Mouse (Mus musculus) kidney, adult 8-10 months (tissue): ENCODE results near the gene Larp4.

Experiments
- DNase-seq, 2 experiments: peaks; one replicate each; pipeline ENCODE4 v3.0.0; 2022

Gene Larp4

DNA sequence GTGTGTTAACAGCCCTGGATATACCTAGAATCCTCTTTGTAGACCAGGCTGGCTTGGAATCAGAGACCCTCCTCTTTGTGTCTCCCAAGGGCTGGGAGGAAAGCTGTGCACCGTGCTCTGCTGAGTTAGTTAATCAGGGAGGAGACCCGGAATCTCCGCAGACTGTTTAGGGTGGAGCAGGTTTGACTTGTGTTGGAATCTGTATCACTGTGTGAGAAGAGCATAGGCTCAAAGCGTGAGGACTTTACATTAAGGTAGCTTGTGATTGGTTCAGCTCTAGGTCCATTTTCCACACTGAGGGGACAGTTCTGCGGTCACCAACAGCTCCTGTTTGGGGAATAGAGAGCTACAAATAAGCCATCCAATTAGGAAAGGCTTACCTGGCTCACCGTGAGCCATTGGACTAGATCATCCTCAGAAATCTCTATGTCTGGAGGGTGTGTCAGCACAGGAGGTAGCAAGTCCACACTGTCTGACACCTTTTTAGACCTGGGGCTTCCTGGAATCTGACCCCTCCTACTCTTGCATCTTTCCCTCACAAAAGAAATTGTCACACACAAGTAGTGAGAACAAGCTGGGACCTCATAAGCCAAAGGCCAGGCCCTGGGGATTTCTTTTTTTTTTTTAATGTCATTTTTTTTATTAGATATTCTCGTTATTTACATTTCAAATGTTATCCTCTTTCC, 89.9 kb downstream of the Larp4 start:
- DNase-seq, result no peak

DNA sequence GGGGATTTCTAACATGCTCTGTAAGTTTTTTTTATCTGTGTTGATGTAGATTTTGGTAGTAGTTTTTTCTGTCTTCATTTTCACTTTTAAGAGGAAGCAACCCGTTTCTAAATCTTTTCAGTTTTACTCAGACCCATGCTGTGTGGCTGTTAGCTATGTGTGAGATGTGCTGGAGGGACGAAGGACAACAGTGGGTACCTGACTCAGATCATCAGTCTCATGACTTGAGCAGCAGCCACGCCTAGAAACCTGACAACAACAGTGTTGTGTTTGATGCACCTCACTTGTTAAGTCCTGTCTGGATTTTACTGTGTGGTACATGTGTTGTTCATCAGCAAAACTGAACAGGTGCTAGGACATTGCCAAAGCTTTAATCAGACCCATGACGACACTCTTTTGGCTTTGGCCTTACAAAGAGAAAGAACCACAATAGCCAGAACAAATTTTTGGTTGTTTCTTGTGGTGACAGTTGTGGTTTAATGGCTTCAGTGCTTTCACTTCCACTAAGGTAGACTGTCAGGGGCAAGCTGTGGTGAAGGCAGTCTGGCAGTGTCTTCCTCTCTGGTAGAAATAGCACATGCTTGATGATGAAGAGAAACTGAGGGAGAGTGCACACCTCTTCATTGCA, 90.8 kb downstream of the Larp4 start:
- no peak for DNase-seq

DNA sequence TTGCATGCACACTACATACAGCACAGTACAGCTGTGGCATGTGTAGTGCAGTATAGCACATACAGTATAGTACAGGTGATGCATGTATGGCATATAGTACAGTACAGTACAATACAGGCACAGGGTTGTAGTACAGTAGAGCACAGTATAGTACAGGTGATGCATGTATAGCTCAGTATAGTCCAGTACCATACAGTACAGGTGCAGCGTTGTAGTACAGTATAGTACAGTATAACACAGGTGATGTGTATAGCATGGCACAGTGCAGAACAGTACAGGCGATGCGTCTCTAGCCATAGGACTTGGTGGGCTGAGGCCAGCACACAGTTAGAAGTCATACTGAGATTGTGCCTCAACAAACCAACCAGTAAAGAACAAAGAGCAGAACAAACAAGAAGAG, 91.5 kb downstream of the Larp4 start:
- no peak for DNase-seq

DNA sequence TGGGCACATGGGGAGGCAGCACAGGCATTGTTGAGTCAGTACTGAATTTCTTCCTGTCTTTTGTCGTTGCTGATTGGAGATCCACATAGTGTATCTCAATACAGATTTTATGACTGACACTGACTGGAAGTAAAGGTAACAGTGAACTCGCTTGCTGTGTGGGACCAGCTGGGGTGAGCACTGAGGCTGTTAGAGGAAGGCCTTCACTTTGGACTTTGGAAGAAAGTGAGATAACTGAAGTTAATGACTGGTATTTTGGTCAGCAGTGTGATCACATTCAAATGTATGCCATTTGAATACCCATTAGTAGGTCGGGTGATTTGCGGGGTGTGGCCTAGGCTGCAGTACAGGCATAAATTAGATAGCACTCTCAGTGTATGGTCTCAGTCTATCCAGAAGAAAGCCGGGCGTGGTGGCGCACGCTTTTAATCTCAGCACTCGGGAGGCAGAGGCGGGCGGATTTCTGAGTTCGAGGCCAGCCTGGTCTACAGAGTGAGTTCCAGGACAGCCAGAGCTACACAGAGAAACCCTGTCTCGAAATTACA, 93.4 kb downstream of the Larp4 start:
- DNase-seq, result no peak
